Mouse (Mus musculus) heart, adult 8-10 months (tissue): ENCODE data around the gene Lekr1. TPM values are rescaled to one million over a fixed set of nuclear protein-coding genes. Genes with fewer than 3 reads are reported as not detected.

ENCODE experiments used
- DNase-seq: peaks from one replicate; pipeline ENCODE4 v3.0.0; 2022; ENCODE audit warnings: low spot score
- total RNA-seq, 4 experiments: library from RNA; stranded (reverse); gene quantifications; 2 replicates each; pipeline ENCODE4 v1.2.4; 2022

The Lekr1 gene
- total RNA-seq: 1 to 10 TPM in 3 of 4 experiments, under 1 TPM in 1; 0.98 to 4.6 (median 2.7) TPM

- DNase-seq: peak; percentile 89
Observed at GRCm38 (mm10) chr3:65665977-65666766, at the start of gene Lekr1. Lekr1 (plus strand) TSS chr3:65666228.

DNA sequence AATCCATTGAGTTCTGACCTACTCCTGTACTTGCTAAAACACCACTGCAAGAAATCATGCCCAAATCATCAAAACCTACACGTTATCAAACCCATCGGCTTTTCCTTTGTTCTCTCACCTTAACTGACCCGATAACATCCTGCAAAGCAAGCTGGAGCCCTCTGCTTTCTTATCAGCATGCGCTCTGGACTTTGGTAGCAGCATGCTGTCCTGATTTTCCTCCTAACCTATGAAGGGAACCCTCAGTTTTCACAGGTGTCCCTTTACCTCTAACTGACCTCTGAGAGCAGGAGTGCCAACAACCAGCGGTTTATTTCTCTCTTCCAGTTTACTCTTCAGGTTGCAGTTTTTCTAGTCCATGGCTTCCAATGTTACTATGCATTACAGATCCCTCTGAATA is 48.5 kb upstream of the Lekr1 start:
- no peak for DNase-seq

- DNase-seq: no peak
Observed at GRCm38 (mm10) chr3:65619340-65619739, 46.7 kb upstream of the Lekr1 start.

GRCm38 (mm10) chr3:65623057-65623456 is 43.0 kb upstream of the Lekr1 start:
- no peak for DNase-seq

DNA sequence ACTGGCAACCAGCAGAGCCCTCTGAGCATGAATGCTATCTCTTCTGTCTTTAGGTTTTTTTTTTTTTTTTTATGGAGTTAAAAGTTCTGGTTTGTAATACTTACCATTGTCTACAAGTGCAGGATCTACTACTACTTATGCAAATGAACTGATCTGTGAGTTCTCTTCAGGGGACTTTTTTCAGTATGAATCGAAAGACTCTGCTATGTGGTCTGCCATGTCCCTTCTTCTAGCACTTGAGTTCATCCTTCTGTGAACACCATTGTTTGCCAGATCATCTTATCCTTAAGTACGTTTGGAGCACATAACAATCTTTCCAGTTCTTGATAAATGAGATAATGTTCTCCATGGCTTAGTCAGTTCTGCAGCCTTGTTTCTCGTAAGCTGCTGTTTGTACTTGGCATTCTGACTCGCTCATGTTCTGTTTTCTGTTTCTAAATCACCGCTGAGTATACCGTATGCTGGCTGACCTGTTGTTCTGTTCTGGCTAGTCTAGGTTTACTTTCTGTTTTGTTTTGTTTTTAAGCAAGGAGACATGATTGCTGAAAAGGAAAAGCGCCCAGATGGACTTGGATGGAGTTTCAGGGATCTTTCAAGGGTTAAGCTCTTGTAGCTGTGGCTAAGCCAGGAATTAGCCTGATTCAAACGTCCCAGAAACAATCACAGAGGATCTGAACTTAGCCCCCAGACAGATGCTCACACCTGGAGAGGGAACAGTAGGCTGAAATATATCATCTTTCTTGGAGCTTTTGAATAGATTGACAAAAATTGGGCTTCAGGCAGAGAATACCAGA is 40.3 kb upstream of the Lekr1 start:
- DNase-seq: peak; percentile 11

DNA sequence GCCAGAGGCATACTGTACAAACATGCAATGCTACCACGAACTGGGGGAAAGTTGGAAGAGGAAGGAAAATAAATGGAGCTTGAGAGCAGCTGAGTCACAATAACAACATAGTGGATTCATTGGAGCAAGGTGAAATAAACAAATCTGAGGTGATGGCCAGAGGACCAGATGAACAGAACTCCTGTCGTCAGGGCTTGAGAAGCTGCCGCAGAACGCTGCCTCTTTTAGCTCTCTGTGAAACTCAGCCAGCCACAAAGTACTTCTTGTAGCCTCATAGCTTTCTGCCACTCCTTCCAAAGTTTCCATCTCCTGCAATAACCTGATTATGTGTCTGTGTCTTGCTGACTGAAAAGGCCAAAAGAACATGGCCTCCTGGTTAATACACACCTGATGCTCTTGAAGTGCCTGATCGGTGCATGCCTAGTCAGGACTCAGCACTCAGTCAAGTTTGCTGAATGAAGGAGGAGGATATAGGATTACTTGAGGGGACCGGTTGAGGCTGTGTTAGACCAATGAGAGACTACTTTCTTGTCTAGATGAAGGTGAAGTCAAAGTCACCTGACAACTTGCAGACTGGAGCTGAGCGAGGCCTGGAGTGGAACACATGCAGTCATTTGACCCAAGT is 39.6 kb upstream of the Lekr1 start:
- no peak for DNase-seq

GRCm38 (mm10) chr3:65627021-65627706 is 38.9 kb upstream of the Lekr1 start:
- no peak for DNase-seq

GRCm38 (mm10) chr3:65627707-65628028 is 38.4 kb upstream of the Lekr1 start:
- no peak for DNase-seq

GRCm38 (mm10) chr3:65629565-65630112 is 36.4 kb upstream of the Lekr1 start:
- DNase-seq: no peak

- DNase-seq: no peak
Observed at GRCm38 (mm10) chr3:65633604-65634003, 32.4 kb upstream of the Lekr1 start.

DNA sequence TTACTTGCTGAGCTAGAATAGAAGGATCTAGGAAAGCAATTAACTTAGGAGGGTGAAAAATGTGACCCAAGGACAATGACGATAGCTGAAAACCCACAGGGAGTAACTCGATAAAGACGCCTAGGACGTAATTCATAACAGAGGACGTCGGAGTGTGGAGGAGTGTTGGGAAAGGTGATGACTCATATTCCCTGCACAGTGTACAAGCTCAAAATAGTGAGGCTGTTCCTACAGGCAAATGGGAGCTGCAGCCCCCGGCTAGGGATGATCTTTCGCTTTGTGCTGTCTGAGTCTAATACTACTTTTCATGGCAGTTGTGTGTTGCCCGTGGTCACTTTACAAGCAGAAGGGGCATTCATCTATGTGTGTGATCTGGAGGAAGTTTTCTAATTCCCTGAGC is 30.0 kb upstream of the Lekr1 start:
- peak; percentile 16 for DNase-seq

GRCm38 (mm10) chr3:65637313-65637712 is 28.7 kb upstream of the Lekr1 start:
- DNase-seq: no peak

DNA sequence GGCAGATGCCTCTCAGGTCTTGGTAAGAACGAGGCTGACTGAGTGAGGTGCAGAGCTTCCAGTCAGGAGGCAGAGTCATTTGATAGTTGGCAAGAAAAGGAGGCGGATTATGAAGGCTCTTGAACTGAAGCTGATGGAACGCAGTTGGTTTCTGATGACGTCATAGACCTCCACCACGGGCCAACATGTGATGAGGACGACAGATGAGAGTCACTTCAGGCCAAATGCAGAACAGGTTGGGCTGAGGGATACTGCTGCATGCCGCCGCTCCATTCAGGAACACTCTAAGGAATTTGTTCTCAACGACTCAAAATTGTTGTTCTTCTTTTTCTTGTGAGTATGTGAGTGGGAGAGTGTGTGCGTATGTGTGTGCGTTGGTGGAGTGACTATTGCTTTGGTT is 27.1 kb upstream of the Lekr1 start:
- DNase-seq: no peak

- no peak for DNase-seq
Observed at GRCm38 (mm10) chr3:65639454-65640014, 26.5 kb upstream of the Lekr1 start.

DNA sequence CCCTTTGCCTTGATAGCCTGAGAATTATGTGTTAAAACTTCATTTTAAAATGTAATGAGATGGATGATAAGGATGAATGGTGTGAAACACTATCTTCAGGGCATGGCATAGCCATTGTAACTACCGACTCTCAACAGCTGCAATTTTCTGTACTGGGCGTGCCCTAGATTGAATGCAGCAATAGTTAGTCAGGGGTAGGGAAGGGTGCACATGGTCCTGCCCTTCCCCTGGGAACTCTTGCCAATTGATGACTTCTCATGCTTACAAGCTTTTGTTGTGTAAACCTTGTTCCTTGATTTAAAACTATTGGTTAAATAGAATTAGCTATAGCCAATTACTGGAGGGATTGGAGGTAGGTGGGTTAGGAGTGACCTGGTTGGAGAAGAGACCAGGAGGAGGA is 23.1 kb upstream of the Lekr1 start:
- DNase-seq: no peak

DNA sequence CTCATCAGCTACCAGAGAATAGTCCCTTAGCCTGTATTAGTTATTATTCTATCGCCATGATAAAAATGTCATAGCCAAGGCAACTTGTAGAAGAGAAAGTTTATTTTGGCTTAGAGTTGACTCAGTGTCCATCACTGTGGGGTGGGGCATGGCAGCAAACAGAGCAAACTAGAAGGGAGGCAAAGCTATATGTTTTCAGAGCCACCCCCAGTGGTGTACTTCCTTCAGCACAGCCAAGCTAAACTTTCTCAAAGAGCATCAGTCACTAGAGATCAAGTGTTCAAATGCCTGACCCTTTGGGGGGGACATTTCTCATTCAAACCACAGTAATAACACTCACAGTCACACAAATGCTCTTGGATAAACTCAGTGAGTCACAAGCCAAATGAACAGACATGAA is 22.4 kb upstream of the Lekr1 start:
- DNase-seq: no peak

DNA sequence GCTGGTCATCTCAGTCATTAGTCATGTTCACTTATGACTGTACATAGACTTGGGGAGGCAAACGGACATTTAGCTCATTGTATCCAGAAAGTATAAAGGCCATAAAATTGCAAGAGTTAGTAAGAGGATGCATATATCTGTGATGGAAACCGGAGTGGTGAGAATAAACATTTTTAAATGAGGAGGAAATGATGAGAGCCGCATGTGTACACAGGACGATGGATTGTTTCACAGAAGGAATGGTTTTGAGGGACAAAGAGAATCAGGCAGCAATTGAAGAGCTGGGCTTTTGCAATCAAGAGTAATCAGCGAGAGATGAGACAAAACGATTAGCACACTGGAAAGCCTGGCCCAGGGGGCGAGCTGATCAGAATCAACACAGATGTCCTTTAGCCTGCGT is 18.4 kb upstream of the Lekr1 start:
- DNase-seq: no peak

GRCm38 (mm10) chr3:65648913-65649312 is 17.1 kb upstream of the Lekr1 start:
- DNase-seq: no peak

DNA sequence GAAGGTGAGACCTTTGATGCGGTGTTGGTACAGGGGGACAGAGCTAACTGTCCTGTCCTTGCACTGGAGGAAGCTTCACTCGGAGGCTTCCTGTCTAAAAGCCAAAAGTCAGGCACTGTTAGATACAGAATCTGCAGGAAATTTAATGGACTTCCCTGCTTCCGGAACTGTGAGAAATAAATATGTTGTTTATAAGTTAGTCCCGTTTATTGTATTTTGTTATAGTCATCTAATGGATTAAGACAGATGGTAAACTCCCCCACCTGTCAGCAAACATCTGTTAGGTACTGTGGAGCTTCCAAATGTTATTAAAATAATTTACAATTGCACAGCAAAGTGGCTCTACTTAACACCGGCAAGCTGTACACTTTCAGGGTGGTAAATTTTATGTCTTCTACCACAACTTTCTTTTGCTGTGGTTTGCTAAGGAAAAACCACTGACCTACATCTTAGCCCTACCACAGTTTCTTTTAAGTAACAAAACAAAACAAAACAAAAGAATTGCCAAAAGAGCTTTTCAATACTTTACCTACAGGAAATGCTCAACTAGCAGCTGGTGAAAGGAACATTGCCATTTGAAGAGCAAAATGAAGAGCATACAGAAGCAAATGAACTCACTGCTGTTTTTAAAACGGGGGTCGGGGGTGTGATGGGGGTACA is 15.7 kb upstream of the Lekr1 start:
- DNase-seq: no peak

DNA sequence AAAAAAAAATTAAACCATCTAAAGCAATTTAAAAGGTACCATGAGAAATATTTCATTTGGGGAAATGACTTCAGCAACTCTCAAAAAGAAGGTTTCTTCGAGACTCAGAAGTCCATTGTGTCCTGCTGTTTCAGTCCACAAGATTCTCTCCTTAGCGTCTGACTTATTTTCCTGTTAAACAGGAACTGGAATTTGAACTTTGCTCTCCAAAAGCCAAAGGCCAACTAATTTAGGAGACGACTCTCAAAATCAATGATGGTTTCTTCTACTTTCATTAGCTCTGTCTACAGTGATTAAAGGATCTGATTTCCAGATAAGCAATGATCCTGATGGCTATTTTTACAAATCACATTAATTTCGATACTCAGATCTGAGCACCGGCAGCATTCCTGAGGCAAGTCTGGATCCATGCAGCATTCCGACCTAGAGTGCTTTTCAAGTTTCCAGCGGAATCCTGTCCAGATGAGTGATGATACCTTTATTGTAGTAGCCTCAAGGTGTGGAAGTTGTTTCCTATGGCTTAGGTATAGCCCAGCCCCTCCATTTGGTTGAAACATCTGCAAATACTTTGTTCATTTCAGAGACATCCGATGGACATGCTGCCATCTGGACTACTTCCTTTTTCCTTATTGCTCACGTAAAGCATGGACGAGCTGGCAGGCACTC is 11.4 kb upstream of the Lekr1 start:
- DNase-seq: no peak
